ENCODE assay signal across 15 mouse cellular contexts in genomic region chr14:48801283-48801682, GRCm38 (mm10).
DNase-seq lines count a peak whose midpoint lies in the region; ATAC-seq lines count a peak whose summit lies in the region.
"Had no signal": no experiment of that assay in that cellular context is flagged by ENCODE, and none has a peak within 500 bp of the region (broad histone marks: within the 10 kb centered on the region; RNA-seq: fewer than 3 reads in every experiment).

No protein-coding gene starts in this region.

- H3K36me3 ChIP-seq in hindbrain, embryonic 15.5 days: no peaks in the 10 kb centered on the region
- no peaks in the 10 kb centered on the region for H3K36me3 ChIP-seq in hindbrain, embryonic 13.5 days
- 0 out of 2 replicates have a peak, but pooled peaks cover 2% of the 10 kb centered on the region for H3K36me3 ChIP-seq in midbrain, embryonic 11.5 days (ENCODE audit: control insufficient read depth, insufficient read depth, low read length)
- H3K36me3 ChIP-seq: limb, embryonic 15.5 days; stomach, embryonic 15.5 days had no signal

- 38% methylated on average over 14 of the region's 14 CpGs for WGBS in hindbrain, embryonic 15.5 days
- WGBS in hindbrain, embryonic 13.5 days: 45% methylated on average over 14 of the region's 14 CpGs
- 24% methylated on average over 14 of the region's 14 CpGs for WGBS in midbrain, embryonic 11.5 days

- peaks cover 7% of the 10 kb centered on the region; the same call in 1 of the 2 replicates for H3K27me3 ChIP-seq in hindbrain, embryonic 15.5 days
- 0 out of 2 replicates have a peak, but pooled peaks cover 4% of the 10 kb centered on the region for H3K27me3 ChIP-seq in hindbrain, embryonic 13.5 days
- no peaks in the 10 kb centered on the region for H3K27me3 ChIP-seq in midbrain, embryonic 11.5 days (ENCODE audit: control insufficient read depth, insufficient read depth, low read length)
- H3K27me3 ChIP-seq: limb, embryonic 15.5 days; stomach, embryonic 15.5 days had no signal

- H3K27ac ChIP-seq in hindbrain, embryonic 15.5 days (replicated peaks): no peak overlapping the region
- no peak overlapping the region for H3K27ac ChIP-seq in hindbrain, embryonic 13.5 days
- H3K27ac ChIP-seq in midbrain, embryonic 11.5 days (ENCODE audit: low read depth, low read length): peak overlapping the region; percentile 14; the same call in 1 of the 2 replicates
- H3K27ac ChIP-seq: limb, embryonic 15.5 days; stomach, embryonic 15.5 days had no signal

- no peak overlapping the region for H3K9ac ChIP-seq in hindbrain, embryonic 15.5 days
- no peak overlapping the region for H3K9ac ChIP-seq in hindbrain, embryonic 13.5 days
- peak overlapping the region; percentile 5; the same call in 1 of the 2 replicates for H3K9ac ChIP-seq in midbrain, embryonic 11.5 days (ENCODE audit: low read length)
- H3K9ac ChIP-seq: limb, embryonic 15.5 days; stomach, embryonic 15.5 days had no signal

- no peaks in the 10 kb centered on the region for H3K9me3 ChIP-seq in hindbrain, embryonic 15.5 days
- no peaks in the 10 kb centered on the region for H3K9me3 ChIP-seq in hindbrain, embryonic 13.5 days
- no peaks in the 10 kb centered on the region for H3K9me3 ChIP-seq in midbrain, embryonic 11.5 days (ENCODE audit: control insufficient read depth, low read length)
- H3K9me3 ChIP-seq: limb, embryonic 15.5 days; stomach, embryonic 15.5 days had no signal

- ATAC-seq in hindbrain, embryonic 15.5 days (ENCODE audit: low FRiP score, low read depth): 0 out of 2 replicates have a peak, but pooled peaks have one; percentile 34
- no peak for ATAC-seq in hindbrain, embryonic 13.5 days (ENCODE audit: low FRiP score)
- no peak; the same call in 1 of the 2 replicates for ATAC-seq in midbrain, embryonic 11.5 days (ENCODE audit: low FRiP score)

- H3K4me2 ChIP-seq in hindbrain, embryonic 15.5 days: peak overlapping the region; percentile 18; the same call in 1 of the 2 replicates
- no peak overlapping the region for H3K4me2 ChIP-seq in hindbrain, embryonic 13.5 days
- H3K4me2 ChIP-seq in midbrain, embryonic 11.5 days: peak overlapping the region; percentile 22; the same call in 1 of the 2 replicates
- H3K4me2 ChIP-seq: limb, embryonic 15.5 days; stomach, embryonic 15.5 days had no signal

- peak; percentile 10 for DNase-seq in embryo, embryonic 9.5 days (ENCODE audit: extremely low spot score)
- no peak for DNase-seq in embryo, embryonic 10.5 days (ENCODE audit: low spot score)
- peak; percentile 91 for DNase-seq in midbrain, embryonic 11.5 days (ENCODE audit: low spot score, missing footprints)
- peak; percentile 27 for DNase-seq in retina, postnatal 1 day
- no peak for DNase-seq in layer of hippocampus, postnatal 36 days
- no peak for DNase-seq in left cerebral cortex, adult 11 months (ENCODE audit: low spot score)
- DNase-seq: cerebellum, adult 8-10 months; gastrocnemius, postnatal 10 days; kidney, adult 18-20 months; lung, adult 2 months; thymus, postnatal 36 days had no signal

- peaks cover 18% of the 10 kb centered on the region for H3K4me1 ChIP-seq in hindbrain, embryonic 15.5 days (replicated peaks)
- peaks cover 15% of the 10 kb centered on the region for H3K4me1 ChIP-seq in hindbrain, embryonic 13.5 days (replicated peaks)
- H3K4me1 ChIP-seq in midbrain, embryonic 11.5 days (ENCODE audit: control insufficient read depth, insufficient read depth, low read length): peaks cover 25% of the 10 kb centered on the region
- H3K4me1 ChIP-seq: limb, embryonic 15.5 days; stomach, embryonic 15.5 days had no signal

- no peak overlapping the region for H3K4me3 ChIP-seq in hindbrain, embryonic 15.5 days
- no peak overlapping the region for H3K4me3 ChIP-seq in hindbrain, embryonic 13.5 days
- no peak overlapping the region for H3K4me3 ChIP-seq in midbrain, embryonic 11.5 days (ENCODE audit: low read depth, low read length)
- H3K4me3 ChIP-seq: limb, embryonic 15.5 days; stomach, embryonic 15.5 days had no signal

Comparison
In these comparisons a context has a peak if more than half of its experiments do, and no peak if none do; other contexts are left out.
1. DNase-seq: peak in embryo, embryonic 9.5 days (single experiment), midbrain, embryonic 11.5 days (single experiment) and retina, postnatal 1 day (single experiment); none in embryo, embryonic 10.5 days (single experiment), layer of hippocampus, postnatal 36 days (0 of 2) and left cerebral cortex, adult 11 months (single experiment).